Mouse (Mus musculus) cerebellum, adult 2 months (tissue): ENCODE data around the gene 1700017N19Rik.

Source experiments
- CTCF ChIP-seq: fragments of 200-500 bp; IDR thresholded peaks from 2 replicates; pipeline ENCODE4 v1.5.1; 2011; ENCODE audit warnings: low read depth, mild to moderate bottlenecking, control low read depth, low read length, moderate library complexity, borderline replicate concordance; ENCODE audit not compliant: insufficient read depth
- POLR2A ChIP-seq: fragments of 200-500 bp; IDR thresholded peaks from 2 replicates; pipeline ENCODE4 v1.6.1; 2011; ENCODE audit warnings: low read length, control low read depth, borderline replicate concordance; ENCODE audit not compliant: insufficient read depth

- TF ChIP-seq CTCF: no peak
- peak; percentile 91; the same call in 1 of the 2 replicates for TF ChIP-seq POLR2A
These were observed 1.3 kb upstream of the 1700017N19Rik start for GRCm38 (mm10) chr10:100588932-100589388.
